Mouse (Mus musculus): Measurements from ENCODE around the gene Rpl13.

DNA sequence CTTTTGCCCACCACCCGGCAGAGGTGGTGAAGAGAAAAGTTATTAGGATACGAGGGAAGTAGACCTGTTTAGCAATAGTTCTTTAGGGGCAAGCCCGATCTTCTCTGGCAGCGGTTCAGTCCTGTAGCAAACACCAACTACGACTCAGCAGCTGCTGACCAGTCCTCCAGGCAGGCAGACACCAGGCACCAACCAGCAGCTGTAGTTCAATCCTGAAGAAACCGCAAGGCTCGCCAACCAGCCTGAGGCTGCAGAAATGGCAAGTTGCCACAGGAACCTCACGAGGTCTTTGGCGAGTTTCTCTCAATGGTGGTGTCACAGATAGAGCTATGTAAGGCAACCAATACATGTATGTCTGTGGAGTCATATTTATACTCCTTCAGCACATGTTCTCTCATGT is 10.7 kb downstream of the Rpl13 start:
- TF ChIP-seq CTCF (IDR thresholded peaks at IDR 0.05; ENCODE audit: borderline replicate concordance, insufficient read depth, low read depth, low read length) (no peak), POLR2A (IDR thresholded peaks at IDR 0.05; ENCODE audit: borderline replicate concordance, insufficient read depth, low read length) (no peak)
